Mouse (Mus musculus): ENCODE results near the gene Mid1. TPM values are rescaled to one million over a fixed set of nuclear protein-coding genes. Genes with fewer than 3 reads are reported as not detected.

Mid1 gene
- polyA plus RNA-seq, 1 experiment from 2014 or later = 4.8 TPM

GRCm38 (mm10) chrX:169890541-169890940 lies 205.5 kb downstream of the Mid1 start:
- Histone ChIP-seq H3K4me2 (ENCODE audit: low read depth, low read length) (no peak overlapping the region), H3K4me3 (ENCODE audit: low read length) (no peak overlapping the region), H3K27me3 (ENCODE audit: control insufficient read depth, insufficient read depth, low read depth, low read length) (no peaks in the 10 kb centered on the region; the same call in 1 of the 2 replicates), H3K27ac (ENCODE audit: low read length) (no peak overlapping the region), H3K9me3 (ENCODE audit: control insufficient read depth, low read length) (no peaks in the 10 kb centered on the region), H3K4me1 (replicated peaks; ENCODE audit: control insufficient read depth, insufficient read depth, low read length) (no peaks in the 10 kb centered on the region), H3K9ac (ENCODE audit: low read length) (no peak overlapping the region), H3K36me3 (ENCODE audit: control insufficient read depth, insufficient read depth, low read length) (no peaks in the 10 kb centered on the region)
- ATAC-seq (ENCODE audit: low read depth) = no peak
- whole genome bisulfite sequencing = 57% methylated on average over 4 of the region's 4 CpGs

- Histone ChIP-seq H3K36me3 (ENCODE audit: control insufficient read depth, insufficient read depth, low read length) (no peaks in the 10 kb centered on the region), H3K4me3 (ENCODE audit: low read length) (no peak overlapping the region), H3K4me2 (ENCODE audit: low read depth, low read length) (no peak overlapping the region), H3K9ac (ENCODE audit: low read length) (no peak overlapping the region), H3K27me3 (ENCODE audit: control insufficient read depth, insufficient read depth, low read depth, low read length) (no peaks in the 10 kb centered on the region), H3K4me1 (replicated peaks; ENCODE audit: control insufficient read depth, insufficient read depth, low read length) (no peaks in the 10 kb centered on the region), H3K27ac (ENCODE audit: low read length) (no peak overlapping the region), H3K9me3 (ENCODE audit: control insufficient read depth, low read length) (no peaks in the 10 kb centered on the region)
- no peak for ATAC-seq (ENCODE audit: low read depth)
These were observed 207.1 kb downstream of the Mid1 start for GRCm38 (mm10) chrX:169892100-169892499.

GRCm38 (mm10) chrX:169892631-169893030 lies 207.6 kb downstream of the Mid1 start:
- 57% methylated on average over 2 of the region's 2 CpGs for WGBS
- H3K36me3 ChIP-seq (ENCODE audit: control insufficient read depth, insufficient read depth, low read length) = no peaks in the 10 kb centered on the region

GRCm38 (mm10) chrX:169899227-169899950 lies 214.4 kb downstream of the Mid1 start:
- ATAC-seq (ENCODE audit: low read depth) = no peak
- Histone ChIP-seq H3K4me2 (ENCODE audit: low read depth, low read length) (no peak overlapping the region), H3K27ac (ENCODE audit: low read length) (no peak overlapping the region), H3K27me3 (ENCODE audit: control insufficient read depth, insufficient read depth, low read depth, low read length) (no peaks in the 10 kb centered on the region), H3K36me3 (ENCODE audit: control insufficient read depth, insufficient read depth, low read length) (no peaks in the 10 kb centered on the region), H3K4me3 (ENCODE audit: low read length) (no peak overlapping the region), H3K9ac (ENCODE audit: low read length) (no peak overlapping the region), H3K9me3 (ENCODE audit: control insufficient read depth, low read length) (no peaks in the 10 kb centered on the region), H3K4me1 (replicated peaks; ENCODE audit: control insufficient read depth, insufficient read depth, low read length) (no peaks in the 10 kb centered on the region)
- 29% methylated on average over 3 of the region's 3 CpGs for WGBS

More at GRCm38 (mm10) chrX:169892631-169893030, 207.6 kb downstream of the Mid1 start:
- Histone ChIP-seq H3K9ac (ENCODE audit: low read length) (no peak overlapping the region), H3K9me3 (ENCODE audit: control insufficient read depth, low read length) (no peaks in the 10 kb centered on the region), H3K4me2 (ENCODE audit: low read depth, low read length) (no peak overlapping the region), H3K4me3 (ENCODE audit: low read length) (no peak overlapping the region), H3K4me1 (replicated peaks; ENCODE audit: control insufficient read depth, insufficient read depth, low read length) (no peaks in the 10 kb centered on the region), H3K27ac (ENCODE audit: low read length) (no peak overlapping the region), H3K27me3 (ENCODE audit: control insufficient read depth, insufficient read depth, low read depth, low read length) (no peaks in the 10 kb centered on the region)
- ATAC-seq (ENCODE audit: low read depth) = no peak

GRCm38 (mm10) chrX:169902860-169903259 lies 217.9 kb downstream of the Mid1 start:
- H3K9ac ChIP-seq (ENCODE audit: low read length) = no peak overlapping the region
- no peaks in the 10 kb centered on the region for H3K27me3 ChIP-seq (ENCODE audit: control insufficient read depth, insufficient read depth, low read depth, low read length)
- no peak for ATAC-seq (ENCODE audit: low read depth)
- no peaks in the 10 kb centered on the region for H3K9me3 ChIP-seq (ENCODE audit: control insufficient read depth, low read length)
- H3K27ac ChIP-seq (ENCODE audit: low read length) = no peak overlapping the region
- no peak overlapping the region for H3K4me2 ChIP-seq (ENCODE audit: low read depth, low read length)
- peaks cover 5% of the 10 kb centered on the region; the same call in 1 of the 2 replicates for H3K4me1 ChIP-seq (replicated peaks; ENCODE audit: control insufficient read depth, insufficient read depth, low read length)
- no peak overlapping the region for H3K4me3 ChIP-seq (ENCODE audit: low read length)
- H3K36me3 ChIP-seq (ENCODE audit: control insufficient read depth, insufficient read depth, low read length) = no peaks in the 10 kb centered on the region

- H3K4me1 ChIP-seq (replicated peaks; ENCODE audit: control insufficient read depth, insufficient read depth, low read length) = peaks cover 5% of the 10 kb centered on the region; the same call in 1 of the 2 replicates
- H3K4me2 ChIP-seq (ENCODE audit: low read depth, low read length) = no peak overlapping the region
- ATAC-seq (ENCODE audit: low read depth) = no peak
- no peaks in the 10 kb centered on the region for H3K36me3 ChIP-seq (ENCODE audit: control insufficient read depth, insufficient read depth, low read length)
- H3K27ac ChIP-seq (ENCODE audit: low read length) = no peak overlapping the region
- H3K27me3 ChIP-seq (ENCODE audit: control insufficient read depth, insufficient read depth, low read depth, low read length) = no peaks in the 10 kb centered on the region
- no peak overlapping the region for H3K9ac ChIP-seq (ENCODE audit: low read length)
- H3K4me3 ChIP-seq (ENCODE audit: low read length) = no peak overlapping the region
- no peaks in the 10 kb centered on the region for H3K9me3 ChIP-seq (ENCODE audit: control insufficient read depth, low read length)
- 52% methylated on average over 2 of the region's 2 CpGs for whole genome bisulfite sequencing
These were observed 218.7 kb downstream of the Mid1 start for GRCm38 (mm10) chrX:169903656-169904055.

GRCm38 (mm10) chrX:169906054-169906508 lies 221.1 kb downstream of the Mid1 start:
- peaks cover 5% of the 10 kb centered on the region; the same call in 1 of the 2 replicates for H3K4me1 ChIP-seq (replicated peaks; ENCODE audit: control insufficient read depth, insufficient read depth, low read length)
- no peak overlapping the region for H3K4me3 ChIP-seq (ENCODE audit: low read length)
- H3K9me3 ChIP-seq (ENCODE audit: control insufficient read depth, low read length) = no peaks in the 10 kb centered on the region
- no peak for ATAC-seq (ENCODE audit: low read depth)
- H3K36me3 ChIP-seq (ENCODE audit: control insufficient read depth, insufficient read depth, low read length) = no peaks in the 10 kb centered on the region
- H3K27ac ChIP-seq (ENCODE audit: low read length) = no peak overlapping the region
- no peaks in the 10 kb centered on the region for H3K27me3 ChIP-seq (ENCODE audit: control insufficient read depth, insufficient read depth, low read depth, low read length)
- 38% methylated on average over 5 of the region's 5 CpGs for WGBS
- no peak overlapping the region for H3K9ac ChIP-seq (ENCODE audit: low read length)
- no peak overlapping the region; the same call in 1 of the 2 replicates for H3K4me2 ChIP-seq (ENCODE audit: low read depth, low read length)

- Histone ChIP-seq H3K9me3 (ENCODE audit: control insufficient read depth, low read length) (no peaks in the 10 kb centered on the region), H3K4me3 (ENCODE audit: low read length) (no peak overlapping the region), H3K4me1 (replicated peaks; ENCODE audit: control insufficient read depth, insufficient read depth, low read length) (peaks cover 5% of the 10 kb centered on the region; the same call in 1 of the 2 replicates), H3K9ac (ENCODE audit: low read length) (no peak overlapping the region), H3K27me3 (ENCODE audit: control insufficient read depth, insufficient read depth, low read depth, low read length) (no peaks in the 10 kb centered on the region), H3K36me3 (ENCODE audit: control insufficient read depth, insufficient read depth, low read length) (no peaks in the 10 kb centered on the region), H3K4me2 (ENCODE audit: low read depth, low read length) (no peak overlapping the region), H3K27ac (ENCODE audit: low read length) (no peak overlapping the region)
- 72% methylated on average over 2 of the region's 2 CpGs for WGBS
- ATAC-seq (ENCODE audit: low read depth) = no peak
These were observed 224.9 kb downstream of the Mid1 start for GRCm38 (mm10) chrX:169909898-169910297.

GRCm38 (mm10) chrX:169915738-169916137 lies 230.7 kb downstream of the Mid1 start:
- H3K27ac ChIP-seq (ENCODE audit: low read length) = no peak overlapping the region
- H3K4me3 ChIP-seq (ENCODE audit: low read length) = no peak overlapping the region
- H3K4me2 ChIP-seq (ENCODE audit: low read depth, low read length) = no peak overlapping the region

More at GRCm38 (mm10) chrX:169915738-169916137, 230.7 kb downstream of the Mid1 start:
- 51% methylated on average over 6 of the region's 6 CpGs for WGBS
- H3K9me3 ChIP-seq (ENCODE audit: control insufficient read depth, low read length) = no peaks in the 10 kb centered on the region
- no peak overlapping the region for H3K9ac ChIP-seq (ENCODE audit: low read length)
- no peaks in the 10 kb centered on the region for H3K36me3 ChIP-seq (ENCODE audit: control insufficient read depth, insufficient read depth, low read length)
- no peaks in the 10 kb centered on the region for H3K4me1 ChIP-seq (replicated peaks; ENCODE audit: control insufficient read depth, insufficient read depth, low read length)
- no peaks in the 10 kb centered on the region for H3K27me3 ChIP-seq (ENCODE audit: control insufficient read depth, insufficient read depth, low read depth, low read length)
- ATAC-seq (ENCODE audit: low read depth) = no peak
